Mouse (Mus musculus): Measurements from ENCODE around the gene Srgn. TPM values are rescaled to one million over a fixed set of nuclear protein-coding genes. Genes with fewer than 3 reads are reported as not detected.

Srgn gene
- 4.6 and 8.6 TPM in 2 replicates for polyA plus RNA-seq (2014; fragmentation: Nextera tagmentation; extraction: Ambion mirVana)

DNA sequence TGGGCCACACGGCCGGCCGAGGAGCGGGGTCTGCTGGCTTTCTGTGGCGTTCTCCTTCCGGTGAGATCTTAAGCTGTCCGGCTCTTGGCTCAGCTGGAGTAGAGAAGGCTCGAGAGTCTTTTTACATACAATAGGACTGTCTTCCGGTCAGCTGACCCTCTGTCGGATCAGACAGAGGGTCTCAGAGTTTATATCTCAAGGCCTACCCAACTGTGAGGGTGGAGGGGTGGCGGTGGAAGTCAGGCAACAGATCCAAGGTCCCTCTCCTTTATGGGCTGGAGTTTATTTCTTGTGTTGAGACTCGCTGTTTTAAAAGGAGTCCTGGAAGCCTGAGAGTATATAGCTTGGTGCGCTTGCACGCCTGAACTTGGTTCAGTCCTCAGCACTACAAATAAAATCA is at the start of gene Srgn:
Gene Srgn, minus strand, starts transcription at position 101 of the 400 bp plus-strand sequence.
- no peak within 1 kb of the TSS for H3K27ac ChIP-seq (ENCODE audit: low read depth, low read length)
- H3K9me3 ChIP-seq (ENCODE audit: control insufficient read depth, low read length) = no peaks in the 10 kb centered on the region
- H3K9ac ChIP-seq (replicated peaks; ENCODE audit: low read depth, low read length) = no peak within 1 kb of the TSS
- no peaks in the 10 kb centered on the region for H3K4me1 ChIP-seq (ENCODE audit: control insufficient read depth, insufficient read depth, low read length)
- H3K4me3 ChIP-seq (ENCODE audit: low read depth, low read length) = no peak within 1 kb of the TSS
- WGBS = 86% methylated on average over 14 of the region's 14 CpGs
- no peaks in the 10 kb centered on the region for H3K27me3 ChIP-seq (ENCODE audit: control insufficient read depth, insufficient read depth, low read length)
- no peaks in the 10 kb centered on the region for H3K36me3 ChIP-seq (ENCODE audit: control insufficient read depth, insufficient read depth, low read length)
- H3K4me2 ChIP-seq (ENCODE audit: low read depth, low read length) = no peak within 1 kb of the TSS
- no peak for ATAC-seq (ENCODE audit: low read depth)

- no peaks in the 10 kb centered on the region for H3K9me3 ChIP-seq (ENCODE audit: control insufficient read depth, low read length)
- H3K4me2 ChIP-seq (ENCODE audit: low read depth, low read length) = no peak overlapping the region
- 89% methylated on average over 13 of the region's 13 CpGs for WGBS
- no peak overlapping the region for H3K27ac ChIP-seq (ENCODE audit: low read depth, low read length)
- peaks cover 31% of the 10 kb centered on the region for H3K36me3 ChIP-seq (ENCODE audit: control insufficient read depth, insufficient read depth, low read length)
- H3K4me3 ChIP-seq (ENCODE audit: low read depth, low read length) = no peak overlapping the region
- ATAC-seq (ENCODE audit: low read depth) = no peak
- no peak overlapping the region for H3K9ac ChIP-seq (replicated peaks; ENCODE audit: low read depth, low read length)
- no peaks in the 10 kb centered on the region for H3K27me3 ChIP-seq (ENCODE audit: control insufficient read depth, insufficient read depth, low read length)
- peaks cover 8% of the 10 kb centered on the region; the same call in 1 of the 2 replicates for H3K4me1 ChIP-seq (ENCODE audit: control insufficient read depth, insufficient read depth, low read length)
These were observed 47.8 kb upstream of the Srgn start for GRCm38 (mm10) chr10:62575001-62575400.

DNA sequence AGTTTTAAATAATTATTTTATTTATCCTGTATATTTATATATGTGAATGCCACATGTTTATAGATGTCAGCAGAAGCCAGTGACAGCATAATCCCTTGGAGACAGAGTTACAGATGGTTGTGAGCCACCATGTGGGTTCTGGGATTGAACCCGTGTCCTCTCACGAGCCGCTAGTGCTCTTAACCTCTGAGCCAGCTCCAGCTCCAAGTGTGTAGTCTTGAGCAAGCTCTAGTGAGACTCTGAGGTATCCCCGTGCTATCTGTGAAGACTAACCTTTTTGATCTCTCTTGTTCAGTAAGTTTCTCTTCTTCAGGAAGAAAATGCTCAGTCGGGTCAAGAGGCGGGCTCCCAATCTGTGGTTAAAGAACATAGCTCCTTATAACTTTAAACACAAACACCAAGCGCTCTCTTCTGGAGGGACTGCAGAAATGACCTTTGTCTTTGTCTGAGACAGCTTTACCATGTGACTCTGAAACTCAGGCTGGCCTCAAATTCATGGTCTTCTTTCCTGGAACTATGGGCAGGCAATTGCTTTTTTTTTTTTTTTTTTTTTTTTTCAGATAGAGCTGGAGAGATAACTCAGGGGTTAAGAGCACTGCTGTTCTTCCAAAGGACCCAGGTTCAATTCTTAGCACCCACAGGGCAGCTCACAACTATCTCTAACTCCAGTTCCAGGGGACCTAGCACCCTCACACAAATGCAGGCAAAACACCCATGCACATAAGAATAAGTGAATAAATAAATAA is 43.0 kb upstream of the Srgn start:
- H3K4me2 ChIP-seq (ENCODE audit: low read depth, low read length) = no peak overlapping the region
- H3K9ac ChIP-seq (replicated peaks; ENCODE audit: low read depth, low read length) = no peak overlapping the region
- no peak overlapping the region for H3K4me3 ChIP-seq (ENCODE audit: low read depth, low read length)
- no peaks in the 10 kb centered on the region for H3K4me1 ChIP-seq (ENCODE audit: control insufficient read depth, insufficient read depth, low read length)
- H3K9me3 ChIP-seq (ENCODE audit: control insufficient read depth, low read length) = no peaks in the 10 kb centered on the region
- H3K27ac ChIP-seq (ENCODE audit: low read depth, low read length) = no peak overlapping the region
- ATAC-seq (ENCODE audit: low read depth) = no peak
- no peaks in the 10 kb centered on the region for H3K27me3 ChIP-seq (ENCODE audit: control insufficient read depth, insufficient read depth, low read length)
- WGBS = 94% methylated on average over 7 of the region's 7 CpGs
- H3K36me3 ChIP-seq (ENCODE audit: control insufficient read depth, insufficient read depth, low read length) = peaks cover 67% of the 10 kb centered on the region

DNA sequence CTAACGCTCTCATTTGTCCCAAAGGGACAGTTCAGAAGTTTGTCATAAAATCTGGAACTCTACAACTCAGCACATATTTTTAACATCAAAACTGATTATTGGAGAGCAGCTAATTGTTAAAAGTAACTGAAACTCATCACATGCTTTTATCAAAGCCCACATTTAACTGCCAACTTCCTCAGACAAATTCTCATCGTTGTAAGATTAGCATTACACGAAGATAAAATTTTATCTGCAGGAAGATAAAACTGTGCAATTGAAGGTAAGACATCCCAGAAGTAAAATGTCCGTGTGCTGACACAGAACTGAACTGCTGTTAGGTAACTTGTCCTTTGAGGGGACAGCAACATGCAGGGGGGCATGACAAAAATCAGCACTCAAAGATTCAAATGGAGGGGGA is 41.6 kb upstream of the Srgn start:
- Histone ChIP-seq H3K9me3 (ENCODE audit: control insufficient read depth, low read length) (no peaks in the 10 kb centered on the region), H3K4me3 (ENCODE audit: low read depth, low read length) (no peak overlapping the region), H3K4me2 (ENCODE audit: low read depth, low read length) (no peak overlapping the region), H3K27me3 (ENCODE audit: control insufficient read depth, insufficient read depth, low read length) (no peaks in the 10 kb centered on the region), H3K9ac (replicated peaks; ENCODE audit: low read depth, low read length) (no peak overlapping the region), H3K36me3 (ENCODE audit: control insufficient read depth, insufficient read depth, low read length) (peaks cover 66% of the 10 kb centered on the region), H3K4me1 (ENCODE audit: control insufficient read depth, insufficient read depth, low read length) (no peaks in the 10 kb centered on the region), H3K27ac (ENCODE audit: low read depth, low read length) (no peak overlapping the region)
- no peak for ATAC-seq (ENCODE audit: low read depth)
- WGBS = 93% methylated on average over 4 of the region's 4 CpGs

DNA sequence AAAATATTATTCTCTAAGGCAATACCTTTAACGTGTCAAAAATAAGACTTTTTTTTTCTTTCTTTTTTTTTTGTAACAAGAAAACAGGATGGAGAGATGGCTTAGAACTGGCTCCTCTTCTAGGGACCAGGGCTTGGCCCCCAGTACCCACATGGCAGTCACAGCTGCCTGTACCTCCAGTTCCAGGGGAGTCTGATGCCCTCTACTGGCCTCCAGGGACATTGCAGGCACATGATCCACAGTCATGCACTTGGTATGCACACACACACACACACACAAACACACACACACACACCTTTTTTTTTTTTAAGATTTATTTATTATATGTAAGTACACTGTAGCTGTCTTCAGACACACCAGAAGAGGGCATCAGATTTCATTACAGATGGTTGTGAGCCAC is 30.5 kb upstream of the Srgn start:
- H3K4me3 ChIP-seq (ENCODE audit: low read depth, low read length) = no peak overlapping the region
- H3K9ac ChIP-seq (replicated peaks; ENCODE audit: low read depth, low read length) = no peak overlapping the region
- H3K27me3 ChIP-seq (ENCODE audit: control insufficient read depth, insufficient read depth, low read length) = no peaks in the 10 kb centered on the region
- no peak overlapping the region for H3K4me2 ChIP-seq (ENCODE audit: low read depth, low read length)
- 94% methylated on average over 1 of the region's 1 CpGs for WGBS
- no peaks in the 10 kb centered on the region for H3K9me3 ChIP-seq (ENCODE audit: control insufficient read depth, low read length)
- no peak overlapping the region for H3K27ac ChIP-seq (ENCODE audit: low read depth, low read length)
- H3K4me1 ChIP-seq (ENCODE audit: control insufficient read depth, insufficient read depth, low read length) = no peaks in the 10 kb centered on the region
- no peak for ATAC-seq (ENCODE audit: low read depth)
- H3K36me3 ChIP-seq (ENCODE audit: control insufficient read depth, insufficient read depth, low read length) = peaks cover 41% of the 10 kb centered on the region

DNA sequence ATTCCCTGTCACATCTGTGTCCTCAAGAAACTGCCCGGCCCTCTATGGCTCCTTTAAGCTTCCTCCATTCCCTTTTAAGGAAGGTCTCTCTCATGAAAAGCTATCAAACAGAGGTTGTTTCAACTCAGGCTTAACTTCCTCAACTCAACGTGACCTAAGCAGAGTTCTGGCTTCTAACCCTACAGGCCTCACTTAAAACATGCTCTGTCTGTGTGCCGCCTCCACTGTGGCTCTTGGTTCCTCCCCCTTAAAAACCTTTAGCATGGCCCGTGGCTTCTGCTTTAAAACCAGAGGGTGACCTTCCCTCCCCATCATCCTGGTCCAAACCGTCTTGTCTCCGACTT is 29.3 kb upstream of the Srgn start:
- Histone ChIP-seq H3K27me3 (ENCODE audit: control insufficient read depth, insufficient read depth, low read length) (no peaks in the 10 kb centered on the region), H3K9ac (replicated peaks; ENCODE audit: low read depth, low read length) (no peak overlapping the region), H3K4me1 (ENCODE audit: control insufficient read depth, insufficient read depth, low read length) (no peaks in the 10 kb centered on the region), H3K9me3 (ENCODE audit: control insufficient read depth, low read length) (no peaks in the 10 kb centered on the region), H3K4me3 (ENCODE audit: low read depth, low read length) (no peak overlapping the region), H3K27ac (ENCODE audit: low read depth, low read length) (no peak overlapping the region), H3K36me3 (ENCODE audit: control insufficient read depth, insufficient read depth, low read length) (peaks cover 33% of the 10 kb centered on the region), H3K4me2 (ENCODE audit: low read depth, low read length) (no peak overlapping the region)
- WGBS = 94% methylated on average over 6 of the region's 6 CpGs
- ATAC-seq (ENCODE audit: low read depth) = no peak

DNA sequence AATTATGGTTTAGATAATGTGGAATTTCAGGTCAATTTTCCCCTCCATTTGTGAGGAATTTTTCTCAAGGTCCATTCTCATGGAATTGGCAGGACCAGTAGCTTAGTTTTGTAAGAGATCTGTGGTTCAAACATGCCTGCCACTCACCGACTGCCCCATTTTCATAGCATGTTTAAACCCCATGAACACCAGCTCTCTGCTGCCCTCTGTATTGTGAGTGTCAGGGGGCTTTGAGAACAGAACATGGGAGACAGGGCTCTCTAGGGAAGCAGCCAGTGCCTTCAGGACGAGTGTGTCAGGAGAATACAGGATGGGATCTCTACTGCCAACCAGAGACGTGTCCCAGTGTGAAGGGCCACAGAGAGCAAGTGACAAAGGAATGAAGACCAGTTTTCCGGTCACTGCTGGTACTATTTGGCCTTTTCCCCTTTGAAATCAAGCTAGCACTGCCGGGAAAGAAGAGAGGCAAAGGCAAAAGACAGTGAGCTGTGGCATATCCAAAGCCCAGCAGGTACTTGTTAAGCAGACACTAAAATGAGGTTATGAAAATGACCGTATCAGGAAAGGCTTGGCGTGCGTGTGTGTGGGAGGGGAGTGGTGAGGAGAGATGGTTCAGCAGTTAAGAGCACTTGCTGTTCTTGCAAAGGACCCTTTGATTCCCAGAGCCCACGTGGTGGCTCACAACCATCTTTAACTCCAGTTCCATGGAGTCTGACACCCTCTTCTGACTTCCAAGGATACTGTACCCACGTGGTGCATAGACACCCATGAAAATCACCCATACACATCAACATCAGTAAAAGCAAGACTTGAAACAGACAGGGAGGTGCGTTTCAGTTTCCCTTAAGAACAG is 28.7 kb upstream of the Srgn start:
- 77% methylated on average over 11 of the region's 11 CpGs for WGBS
- no peak overlapping the region for H3K9ac ChIP-seq (replicated peaks; ENCODE audit: low read depth, low read length)
- no peaks in the 10 kb centered on the region for H3K27me3 ChIP-seq (ENCODE audit: control insufficient read depth, insufficient read depth, low read length)
- no peak for ATAC-seq (ENCODE audit: low read depth)
- no peaks in the 10 kb centered on the region for H3K4me1 ChIP-seq (ENCODE audit: control insufficient read depth, insufficient read depth, low read length)
- no peaks in the 10 kb centered on the region for H3K9me3 ChIP-seq (ENCODE audit: control insufficient read depth, low read length)
- no peak overlapping the region for H3K4me3 ChIP-seq (ENCODE audit: low read depth, low read length)
- peaks cover 29% of the 10 kb centered on the region for H3K36me3 ChIP-seq (ENCODE audit: control insufficient read depth, insufficient read depth, low read length)
- no peak overlapping the region for H3K27ac ChIP-seq (ENCODE audit: low read depth, low read length)
- H3K4me2 ChIP-seq (ENCODE audit: low read depth, low read length) = no peak overlapping the region

- H3K4me1 ChIP-seq (ENCODE audit: control insufficient read depth, insufficient read depth, low read length) = no peaks in the 10 kb centered on the region
- ATAC-seq (ENCODE audit: low read depth) = no peak
- 89% methylated on average over 12 of the region's 12 CpGs for WGBS
These were observed 26.4 kb upstream of the Srgn start for GRCm38 (mm10) chr10:62553611-62554091.

GRCm38 (mm10) chr10:62550787-62551300 is 23.6 kb upstream of the Srgn start:
- Histone ChIP-seq H3K36me3 (ENCODE audit: control insufficient read depth, insufficient read depth, low read length) (no peaks in the 10 kb centered on the region), H3K27me3 (ENCODE audit: control insufficient read depth, insufficient read depth, low read length) (no peaks in the 10 kb centered on the region), H3K4me2 (ENCODE audit: low read depth, low read length) (no peak overlapping the region), H3K27ac (ENCODE audit: low read depth, low read length) (no peak overlapping the region), H3K4me3 (ENCODE audit: low read depth, low read length) (no peak overlapping the region), H3K9me3 (ENCODE audit: control insufficient read depth, low read length) (no peaks in the 10 kb centered on the region), H3K4me1 (ENCODE audit: control insufficient read depth, insufficient read depth, low read length) (no peaks in the 10 kb centered on the region), H3K9ac (replicated peaks; ENCODE audit: low read depth, low read length) (no peak overlapping the region)
- no peak for ATAC-seq (ENCODE audit: low read depth)
- whole genome bisulfite sequencing = 79% methylated on average over 7 of the region's 7 CpGs

More at GRCm38 (mm10) chr10:62553611-62554091, 26.4 kb upstream of the Srgn start:
- no peak overlapping the region for H3K4me2 ChIP-seq (ENCODE audit: low read depth, low read length)
- H3K4me3 ChIP-seq (ENCODE audit: low read depth, low read length) = no peak overlapping the region
- H3K27me3 ChIP-seq (ENCODE audit: control insufficient read depth, insufficient read depth, low read length) = no peaks in the 10 kb centered on the region
- peaks cover 10% of the 10 kb centered on the region for H3K36me3 ChIP-seq (ENCODE audit: control insufficient read depth, insufficient read depth, low read length)
- no peak overlapping the region for H3K27ac ChIP-seq (ENCODE audit: low read depth, low read length)
- no peak overlapping the region for H3K9ac ChIP-seq (replicated peaks; ENCODE audit: low read depth, low read length)
- H3K9me3 ChIP-seq (ENCODE audit: control insufficient read depth, low read length) = no peaks in the 10 kb centered on the region

Data from neural tube, embryonic 14.5 days (tissue).